Mouse (Mus musculus) heart, postnatal 14 days (tissue): ENCODE measurements around the gene Fxyd7. TPM values are rescaled to one million over a fixed set of nuclear protein-coding genes. Genes with fewer than 3 reads are reported as not detected.

Experiments
- DNase-seq, 2 experiments: peaks; one replicate each; pipeline ENCODE4 v3.0.0; 2021 to 2022
- intact Hi-C: fragments of 180-260 bp; cut with DNase I; formaldehyde crosslinking; loops from one replicate; pipeline ENCODE4 v1.15.1; 2025
- total RNA-seq, 2 experiments: library from RNA; stranded (reverse); gene quantifications; 2 replicates each; pipeline ENCODE4 v1.2.3; 2021

The Fxyd7 gene
- total RNA-seq, 2 experiments from 2014 or later, result 1.1 to 1.3 TPM

DNA sequence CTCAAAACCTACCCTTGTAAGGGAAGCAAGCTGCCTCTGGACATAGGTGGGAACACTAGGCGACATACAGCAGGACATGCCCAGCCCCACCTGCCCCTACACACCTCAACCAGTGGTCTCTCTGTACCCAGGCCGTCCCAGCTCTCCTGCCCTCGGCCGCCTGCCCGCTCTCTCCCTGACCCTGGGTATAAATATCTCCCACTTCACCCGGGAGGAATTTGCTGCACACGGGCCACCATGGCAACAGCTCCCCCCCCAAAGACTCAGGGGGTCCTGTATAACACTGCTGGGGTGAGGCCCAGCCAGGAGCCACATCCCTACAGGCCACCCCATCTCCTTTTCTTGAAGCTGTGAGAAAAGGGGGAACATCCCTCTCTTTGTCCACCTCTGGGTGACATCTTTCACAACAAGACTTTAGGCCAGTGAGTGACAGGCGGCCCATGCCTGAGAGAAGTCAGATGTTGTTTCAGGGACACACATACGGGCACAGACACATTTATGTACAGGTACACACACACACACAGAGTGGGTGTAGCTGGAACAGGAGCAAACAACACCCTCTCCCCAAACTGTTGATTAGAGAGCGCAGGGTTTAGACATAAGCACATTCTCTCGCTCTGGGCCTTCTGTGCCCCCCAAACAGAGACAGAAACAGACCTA lies 3.5 kb upstream of the Fxyd7 start:
- intact Hi-C loops, result loop anchor here (5.0 kb wide), 1 partner anchor 118 kb away; no protein-coding TSS in a partner anchor
- DNase-seq, result peak; percentile 65 to 75

DNA sequence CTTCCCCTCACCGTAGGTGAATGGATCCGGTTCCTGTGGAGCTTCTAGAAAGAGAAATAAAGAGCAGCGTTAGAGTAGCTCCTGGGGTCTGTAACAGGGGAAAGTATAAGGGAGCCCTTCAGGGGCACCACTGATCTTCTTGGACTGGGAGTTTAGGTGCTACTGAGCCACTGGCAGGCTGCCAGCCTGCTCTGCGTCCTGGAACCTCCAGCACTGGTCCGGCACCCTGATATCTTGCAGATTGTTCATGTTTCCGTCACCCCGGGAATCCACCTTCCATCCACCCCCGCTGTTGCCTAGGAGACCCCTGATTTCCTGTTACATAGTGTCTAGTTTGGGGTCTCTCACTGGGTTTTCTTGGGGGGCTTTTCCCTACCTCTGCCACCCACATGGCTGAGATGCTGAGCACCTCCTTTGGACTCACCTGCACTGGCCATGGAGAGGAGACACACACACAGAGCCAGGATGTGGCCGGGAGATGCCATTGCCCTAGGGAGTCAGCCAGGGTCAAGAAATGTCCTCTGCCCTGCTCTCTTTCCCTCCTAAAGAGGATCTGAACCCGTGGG lies 2.7 kb upstream of the Fxyd7 start:
- intact Hi-C loops, result no loop called here
- DNase-seq, result no peak

DNA sequence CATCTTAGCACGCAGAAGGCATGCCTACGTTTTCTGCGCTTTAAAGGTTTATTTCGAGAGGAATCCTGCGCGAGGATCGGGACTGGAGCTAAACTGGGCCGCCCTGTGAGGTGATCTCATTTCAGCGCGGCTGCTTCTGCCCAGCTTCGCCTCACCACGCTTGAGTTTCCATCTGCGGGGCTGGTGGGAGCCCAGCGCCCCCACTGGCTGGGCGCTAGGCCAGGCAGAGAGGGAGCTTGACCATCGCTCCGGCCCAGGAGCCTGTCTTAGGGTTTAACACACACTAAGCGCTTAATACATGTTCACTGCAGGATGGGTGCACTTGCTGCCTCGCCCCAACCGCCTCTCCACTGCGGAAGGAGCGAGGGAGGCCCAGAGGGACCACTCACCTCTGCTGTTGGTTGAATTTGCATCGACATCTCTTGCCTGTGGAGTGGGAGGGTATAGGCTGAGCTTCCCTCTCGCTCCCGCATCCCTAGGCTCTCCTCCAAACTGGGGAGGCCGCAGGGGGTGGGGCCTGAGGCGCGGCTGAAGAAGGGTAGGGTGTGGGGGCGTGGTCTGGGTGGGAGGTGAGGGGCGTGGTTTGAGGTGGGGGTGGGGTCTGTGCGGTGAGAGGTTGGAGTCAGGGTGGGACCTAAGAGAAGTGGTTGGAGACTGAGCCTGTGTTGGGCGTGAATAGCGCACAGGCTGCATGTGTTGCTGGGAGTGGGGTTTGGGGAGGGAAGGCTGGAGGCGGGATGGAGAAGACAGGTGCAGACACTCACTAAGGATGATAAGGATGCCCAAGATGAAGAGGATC lies 1.6 kb upstream of the Fxyd7 start:
- peak in 1 of 2 experiments; percentile 56 for DNase-seq
- intact Hi-C loops, result no loop called here

DNA sequence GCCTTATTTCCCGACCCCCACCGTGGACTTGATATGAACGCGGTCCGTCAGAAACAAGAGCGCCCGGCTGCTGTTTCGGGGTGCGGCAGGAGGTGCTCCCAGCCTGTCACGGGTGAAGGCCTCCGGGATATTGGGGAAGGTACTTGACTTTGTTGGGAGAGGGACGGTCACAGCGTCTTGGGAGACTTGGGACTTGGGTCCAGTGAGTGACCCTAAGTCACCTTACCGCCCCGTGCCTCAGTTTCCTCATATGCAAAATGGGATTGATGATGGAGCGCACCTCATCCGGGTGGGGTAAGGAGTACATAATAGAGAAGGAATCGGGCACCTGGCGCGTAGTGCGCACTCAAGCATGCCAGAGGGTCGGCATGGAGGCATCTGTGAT lies 976 bp upstream of the Fxyd7 start:
- DNase-seq, result no peak
- intact Hi-C loops, result no loop called here

DNA sequence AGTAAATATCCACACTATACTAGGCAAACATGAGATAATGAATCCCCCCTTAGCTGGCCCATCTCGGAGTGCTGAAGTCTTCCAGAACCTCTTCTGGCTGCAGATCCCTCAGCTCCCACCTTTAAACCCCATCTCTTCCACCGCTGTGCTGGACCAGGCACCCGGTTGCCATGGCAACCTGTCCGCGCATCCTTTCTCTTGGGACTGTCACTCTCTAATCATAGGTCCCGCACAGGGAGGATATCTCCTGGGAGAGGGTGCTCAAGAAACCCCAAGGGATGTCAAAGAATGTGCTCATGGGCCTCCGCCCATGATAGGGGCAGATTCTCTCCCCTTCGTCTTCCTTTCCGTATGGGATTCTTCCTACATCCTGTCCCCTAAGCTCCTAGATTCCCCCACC lies 346 bp downstream of the Fxyd7 start:
- intact Hi-C loops, result no loop called here
- no peak for DNase-seq

DNA sequence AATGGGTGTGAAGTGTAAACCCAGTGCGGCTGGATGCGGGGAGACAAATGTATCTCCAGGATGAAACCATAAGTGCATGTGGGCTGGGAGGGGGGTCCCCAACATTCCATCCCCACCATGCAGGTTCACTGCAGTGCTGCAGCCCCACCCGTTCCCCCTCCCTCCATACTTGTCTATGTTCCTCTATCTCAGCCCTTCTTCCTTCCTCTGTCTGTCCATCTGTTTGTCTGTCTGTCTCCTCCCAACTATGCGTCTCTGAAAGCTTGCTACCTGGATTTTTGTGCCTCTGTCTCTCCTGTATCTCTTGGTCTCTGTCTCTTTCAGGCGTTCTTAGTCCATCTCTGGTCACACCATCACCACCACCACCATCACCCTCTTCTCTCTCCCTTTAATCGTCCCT lies 780 bp downstream of the Fxyd7 start:
- intact Hi-C loops, result no loop called here
- no peak for DNase-seq

DNA sequence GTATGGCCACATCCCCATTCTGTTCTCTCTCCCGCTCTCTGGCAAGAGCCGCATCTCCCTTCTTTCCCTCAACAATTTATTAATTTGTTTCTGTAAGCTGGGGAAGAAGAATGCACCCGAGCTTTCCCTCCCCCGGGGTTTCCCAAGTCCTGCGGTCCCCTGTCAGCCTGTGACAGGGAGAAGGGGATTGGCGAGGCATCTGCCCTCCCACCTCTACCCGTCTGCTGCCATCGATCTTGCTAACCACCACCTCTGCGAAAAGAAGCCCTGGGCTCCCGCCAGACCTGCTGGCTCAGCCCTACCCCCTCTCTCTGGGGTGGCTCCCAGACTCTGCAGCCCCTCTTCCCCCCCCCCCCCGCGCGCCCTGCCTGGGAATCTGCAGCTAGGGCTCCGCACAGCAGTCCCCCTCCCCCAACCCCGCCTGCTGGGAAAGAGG lies 1.4 kb downstream of the Fxyd7 start:
- intact Hi-C loops, result loop anchor here (10.0 kb wide), 1 partner anchor 75 kb away; the partner anchor contains the start of genes Fam187b and Lsr
- DNase-seq, result no peak

DNA sequence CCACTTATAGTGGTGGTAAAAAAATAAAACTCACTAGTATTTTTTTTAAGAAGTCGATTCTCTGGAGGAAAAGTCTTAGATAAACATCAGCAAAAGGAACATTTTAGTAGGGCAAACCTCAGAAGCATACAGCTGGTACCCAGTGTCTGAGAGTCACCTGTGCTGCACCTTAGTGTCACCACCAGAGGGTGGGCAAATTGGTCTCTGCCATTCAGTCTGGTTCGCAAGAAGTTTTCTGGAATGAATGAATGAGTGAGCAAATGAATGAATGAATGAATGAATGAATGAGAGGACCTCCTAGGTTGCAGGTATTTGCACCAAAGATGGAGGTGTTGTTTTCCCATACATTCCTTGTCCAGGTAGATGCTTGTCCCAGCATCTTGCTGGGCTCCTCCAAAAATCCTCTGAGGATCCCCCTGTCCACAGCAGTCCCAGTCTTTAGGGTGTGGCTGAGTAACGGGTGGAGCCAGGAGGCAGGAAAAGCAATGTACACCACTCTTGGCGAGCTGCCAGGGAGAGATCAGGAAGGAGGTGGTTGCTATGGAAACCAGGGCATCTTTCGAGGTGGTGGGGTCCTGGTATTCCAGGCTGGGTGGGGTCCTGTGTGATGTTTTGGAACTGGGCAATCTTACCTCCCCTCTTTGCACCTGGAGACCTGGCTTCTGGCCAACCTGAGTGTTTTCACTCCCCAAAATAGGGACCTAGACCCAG lies 2.0 kb downstream of the Fxyd7 start:
- intact Hi-C loops, result loop anchor here (10.0 kb wide), 1 partner anchor 74 kb away; the partner anchor contains the start of genes Fam187b and Lsr
- no peak for DNase-seq

DNA sequence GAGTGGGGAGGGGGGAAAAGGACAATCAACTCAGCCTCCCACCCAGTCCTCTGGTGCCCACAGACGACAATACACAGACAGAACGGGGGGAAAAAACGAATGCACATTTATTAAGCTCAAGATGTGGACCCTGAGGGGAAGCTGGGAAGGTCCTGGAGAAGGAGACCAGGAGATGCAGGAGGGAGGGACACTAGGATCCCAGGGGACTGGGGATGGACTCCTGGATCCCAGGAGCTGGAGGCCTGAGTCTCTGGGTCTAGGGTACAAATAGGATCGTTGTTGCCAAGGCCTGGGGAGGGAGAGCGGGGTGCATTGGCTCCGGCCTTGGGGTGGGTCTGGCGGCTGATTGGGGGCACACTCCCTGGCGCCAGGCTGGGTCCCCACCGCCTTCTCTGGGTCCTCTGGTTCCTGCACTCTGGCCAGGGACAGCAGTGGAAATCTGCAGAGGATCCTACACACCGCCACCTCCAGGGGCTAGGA lies 8.8 kb downstream of the Fxyd7 start, which contains the start of gene Fxyd5:
Gene Fxyd5 (minus strand): TSS at position 51 of the 480 bp plus-strand sequence.
- no peak for DNase-seq
- intact Hi-C loops, result loop anchor here (5.0 to 10.0 kb wide), 2 partner anchors 35 to 68 kb away; partner anchors contain the start of genes Fam187b and Lsr

DNA sequence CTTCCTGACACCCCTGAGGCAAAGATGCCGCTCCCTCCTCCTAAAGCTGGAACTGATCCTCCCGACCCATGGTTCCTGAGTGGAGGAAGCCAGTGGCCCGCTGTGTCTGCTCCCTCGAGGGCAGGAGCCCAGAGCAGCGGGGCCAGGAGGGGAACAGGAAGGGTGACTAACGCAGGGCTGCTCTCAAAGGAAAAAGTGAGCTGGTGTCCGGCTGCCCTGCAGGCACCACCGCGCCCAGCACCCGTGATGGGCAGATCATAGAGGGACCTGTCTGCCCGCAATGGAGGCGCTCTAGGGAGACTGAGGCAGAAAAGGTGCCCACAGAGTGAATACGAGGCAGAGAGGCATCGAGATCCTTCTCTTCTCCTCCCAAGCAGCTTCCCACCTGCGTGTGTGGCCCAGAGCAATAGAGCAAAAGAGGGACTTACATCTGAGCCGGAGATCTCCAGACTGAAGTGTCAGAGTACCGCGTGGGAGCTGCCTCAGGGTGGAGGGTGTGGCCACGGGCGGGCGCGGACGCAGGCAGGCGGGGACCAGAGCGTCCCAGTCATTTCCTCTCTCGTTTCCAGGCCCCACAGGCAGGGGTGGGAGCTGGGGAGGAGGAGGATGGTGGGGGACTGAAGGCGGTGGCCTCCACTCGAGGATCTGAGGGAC lies 9.5 kb downstream of the Fxyd7 start:
- peak; percentile 71 to 73 for DNase-seq
- intact Hi-C loops, result loop anchor here (5.0 to 10.0 kb wide), 2 partner anchors 34 to 67 kb away; partner anchors contain the start of genes Fam187b and Lsr

DNA sequence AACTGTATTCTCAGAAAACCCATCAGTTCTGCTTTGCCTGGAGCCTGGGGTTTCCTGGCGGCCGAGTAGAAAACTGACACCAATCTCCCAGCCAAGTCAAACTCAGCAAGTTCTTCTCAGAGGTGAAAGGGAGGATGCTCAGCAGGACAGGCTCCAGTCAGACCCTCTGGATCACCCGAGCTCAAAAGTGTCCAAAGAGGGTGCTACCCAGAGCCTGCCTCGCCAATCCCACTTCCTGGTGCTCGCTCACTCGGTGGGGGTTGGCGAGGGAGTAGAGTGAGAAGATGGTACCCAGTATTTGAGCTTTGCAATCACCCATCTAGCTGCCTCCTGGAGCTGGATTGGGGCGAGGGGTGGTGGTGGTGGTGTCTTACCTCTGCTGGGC lies 10.3 kb downstream of the Fxyd7 start:
- intact Hi-C loops, result loop anchor here (5.0 to 10.0 kb wide), 2 partner anchors 34 to 66 kb away; partner anchors contain the start of genes Fam187b and Lsr
- DNase-seq, result no peak

DNA sequence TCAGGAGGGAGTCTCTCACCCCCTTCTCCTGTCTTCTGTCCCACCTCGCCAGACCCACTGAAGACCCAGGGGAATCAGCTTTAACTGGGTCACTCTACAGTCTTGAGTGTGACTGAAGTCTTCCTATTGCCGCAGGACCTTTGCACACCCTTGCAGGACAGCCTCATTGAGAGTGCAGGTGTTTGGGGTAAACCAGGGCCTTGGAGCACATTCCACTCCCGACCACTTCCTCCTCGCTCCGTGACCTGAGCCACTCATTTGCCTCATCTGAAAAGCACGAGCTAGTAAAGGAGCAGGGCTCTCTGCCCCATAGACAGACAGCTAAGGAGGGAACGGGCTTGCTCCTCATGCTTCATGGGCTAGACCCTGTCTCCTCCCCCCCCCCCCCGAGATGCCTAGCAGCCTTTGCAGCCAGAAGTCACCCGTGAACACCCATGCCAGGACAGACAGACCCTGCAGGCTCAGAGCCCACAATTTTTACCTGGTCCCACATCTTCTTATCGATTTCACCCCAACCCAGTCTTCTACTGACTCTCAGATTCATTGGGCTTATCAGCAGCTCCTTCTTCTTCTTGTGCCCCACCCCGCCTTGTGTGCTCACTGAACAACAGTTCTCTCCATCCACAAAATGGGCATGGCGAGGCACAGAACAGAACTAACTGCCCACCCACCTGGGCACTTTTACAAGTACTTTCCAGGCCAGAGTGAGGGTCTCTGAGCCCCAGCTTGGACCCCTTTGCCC lies 10.8 kb downstream of the Fxyd7 start:
- no peak for DNase-seq
- intact Hi-C loops, result loop anchor here (5.0 to 10.0 kb wide), 2 partner anchors 33 to 66 kb away; partner anchors contain the start of genes Fam187b and Lsr

DNA sequence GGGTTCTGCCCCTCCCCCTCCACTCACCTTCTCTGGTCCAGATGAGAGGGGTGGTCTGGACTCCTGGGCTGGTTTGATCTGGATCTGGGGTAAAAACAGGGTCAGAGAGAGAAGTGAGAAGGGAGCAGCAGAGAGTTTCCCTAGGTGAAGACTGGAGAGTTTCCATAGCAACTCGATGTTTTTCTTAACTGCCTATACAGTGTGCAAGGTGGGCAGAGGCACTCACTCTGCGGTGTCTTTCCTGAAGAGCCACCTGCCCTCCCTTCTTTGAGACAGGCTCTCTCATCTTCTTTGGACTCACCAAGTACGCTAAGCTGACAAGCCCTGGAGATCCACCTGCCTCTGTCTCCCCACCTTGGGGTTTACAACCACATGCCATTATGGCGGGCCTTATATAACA lies 12.3 kb downstream of the Fxyd7 start:
- no peak for DNase-seq
- intact Hi-C loops, result no loop called here

DNA sequence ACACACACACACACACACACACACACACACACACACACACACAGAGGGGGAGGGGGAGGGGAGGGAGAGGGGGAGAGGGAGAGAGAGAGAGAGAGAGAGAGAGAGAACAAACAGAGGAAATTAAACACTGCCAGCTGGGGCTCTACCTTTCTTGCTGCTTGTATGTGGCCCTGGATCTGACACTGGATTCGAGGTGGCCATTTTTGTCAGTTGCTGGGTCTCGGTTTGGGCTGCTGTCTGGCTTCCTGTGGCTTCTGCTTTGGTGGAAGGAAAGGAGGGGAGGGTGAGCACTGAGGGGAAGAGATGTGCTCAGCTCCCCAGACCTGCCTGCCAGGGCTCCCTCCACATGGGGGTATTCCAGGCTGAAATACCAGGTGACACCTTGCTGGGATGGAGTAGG lies 13.6 kb downstream of the Fxyd7 start:
- intact Hi-C loops, result no loop called here
- DNase-seq, result no peak

DNA sequence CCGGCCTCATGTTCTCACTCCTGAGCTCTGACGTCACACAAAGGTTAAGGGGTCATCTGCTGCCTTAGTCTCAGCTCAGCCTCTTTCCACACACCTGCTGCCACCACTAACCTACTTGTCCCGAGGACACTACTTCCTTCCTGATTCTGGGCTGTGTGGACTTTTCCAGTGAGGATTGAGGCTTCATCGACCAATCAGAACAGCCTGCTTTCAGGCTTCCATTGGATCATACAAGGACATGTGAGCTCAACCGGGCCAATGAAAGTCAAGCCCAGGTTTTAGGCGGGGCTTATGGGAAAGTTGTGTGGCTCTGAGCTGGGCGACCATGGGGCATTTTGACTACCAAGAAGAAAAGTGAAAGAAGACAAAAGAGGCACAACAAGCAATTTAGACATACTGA lies 14.3 kb downstream of the Fxyd7 start:
- intact Hi-C loops, result no loop called here
- no peak for DNase-seq

DNA sequence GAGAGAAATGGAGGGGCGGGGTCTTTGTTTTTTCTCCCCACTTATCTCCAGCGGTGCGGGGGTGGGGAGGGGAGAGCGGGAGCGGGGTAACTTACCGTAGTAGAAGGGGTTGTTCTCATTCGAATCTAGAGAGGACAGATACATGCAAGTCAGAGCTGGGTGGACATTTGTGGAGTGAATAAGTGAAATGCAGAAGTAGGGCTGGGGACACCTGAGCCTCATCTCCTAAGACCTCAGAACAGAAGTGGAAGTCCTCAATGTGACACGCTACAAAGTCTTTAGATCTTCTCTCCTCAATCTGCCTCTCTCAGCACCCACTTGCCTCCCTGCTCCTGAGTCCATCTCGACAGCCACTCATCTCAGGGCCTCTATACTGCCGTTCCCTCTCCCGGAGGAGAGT lies 16.0 kb downstream of the Fxyd7 start:
- no peak for DNase-seq
- intact Hi-C loops, result no loop called here

DNA sequence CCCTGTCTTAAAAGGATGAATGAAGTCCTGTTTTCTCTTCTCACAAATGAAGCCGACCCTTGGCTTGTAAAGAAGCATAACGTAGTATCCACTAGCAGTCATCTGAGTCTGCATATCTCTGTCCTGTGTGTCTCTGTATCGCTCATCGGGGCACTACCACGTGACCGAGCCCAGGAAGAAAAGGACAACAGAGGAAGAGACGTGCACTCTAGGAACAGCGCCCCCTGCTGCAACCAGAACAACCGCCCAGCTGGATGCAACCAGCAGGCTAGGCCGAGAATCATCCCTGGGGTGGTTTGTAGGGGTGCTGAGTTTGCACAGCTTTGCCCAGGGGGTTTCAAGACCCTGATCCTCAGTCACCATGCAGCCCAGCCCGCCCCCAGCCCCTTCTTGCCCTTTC lies 16.5 kb downstream of the Fxyd7 start:
- peak in 1 of 2 experiments; percentile 20 for DNase-seq
- intact Hi-C loops, result no loop called here

DNA sequence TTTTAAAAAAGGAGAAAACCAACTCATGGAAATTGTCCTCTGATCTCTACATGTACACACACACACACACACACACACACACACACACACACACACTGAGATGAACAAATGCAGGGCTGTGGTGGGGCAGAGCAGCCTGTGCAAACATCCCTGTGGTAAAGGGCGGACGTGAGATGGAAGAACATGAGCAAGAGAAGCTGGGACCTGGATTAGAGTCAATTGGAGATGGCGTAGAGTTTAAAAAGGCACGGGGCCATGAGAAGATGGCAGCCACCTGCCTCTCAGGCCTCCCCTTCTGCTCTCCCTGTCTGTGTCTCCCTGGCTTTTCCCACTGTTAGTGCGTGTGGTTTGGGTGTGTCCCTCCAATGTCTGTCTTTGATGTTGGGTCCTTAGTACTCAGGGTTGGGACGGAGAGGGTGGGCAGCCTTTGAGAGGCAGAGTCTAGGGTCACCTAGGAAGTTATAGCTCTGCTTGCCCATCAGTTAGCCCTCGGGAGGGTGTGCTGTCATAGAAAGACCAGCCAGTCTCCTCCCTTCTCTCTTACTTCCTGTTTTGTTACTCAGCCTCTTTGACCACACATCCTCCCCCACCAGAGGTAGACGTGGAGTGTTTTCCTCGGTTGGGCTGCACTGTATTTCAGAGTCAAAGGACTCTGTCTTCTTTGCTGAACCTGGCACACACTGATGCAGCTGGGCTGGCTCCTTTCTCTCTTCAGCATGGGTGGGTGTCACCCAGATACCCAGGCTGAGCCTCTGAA lies 17.7 kb downstream of the Fxyd7 start:
- intact Hi-C loops, result no loop called here

More for the DNA sequence above, 17.7 kb downstream of the Fxyd7 start:
- DNase-seq, result no peak
